Mouse (Mus musculus): Measurements from ENCODE around the gene Sik3. TPM values are rescaled to one million over a fixed set of nuclear protein-coding genes. Genes with fewer than 3 reads are reported as not detected.

The Sik3 gene
- polyA plus RNA-seq, 1 experiment from 2014 or later = 8.9 TPM

- ATAC-seq (no peak), DNase-seq (ENCODE audit: low spot score) (no peak)
- H3K4me2 ChIP-seq (replicated peaks; ENCODE audit: low read depth, low read length) = no peak overlapping the region
- no peaks in the 10 kb centered on the region for H3K9me3 ChIP-seq (ENCODE audit: low read length)
- peaks cover 19% of the 10 kb centered on the region for H3K36me3 ChIP-seq (ENCODE audit: insufficient read depth, low read length)
- H3K4me1 ChIP-seq (ENCODE audit: insufficient read depth, low read depth, low read length) = peaks cover 4% of the 10 kb centered on the region; the same call in 1 of the 2 replicates
- TF ChIP-seq CTCF (IDR thresholded peaks at IDR 0.05) = no peak
- TF ChIP-seq EP300 (IDR thresholded peaks at IDR 0.05) = no peak
- H3K9ac ChIP-seq (replicated peaks; ENCODE audit: low read depth) = no peak overlapping the region
- WGBS = 51% methylated on average over 5 of the region's 5 CpGs
- no peak overlapping the region for H3K4me3 ChIP-seq (ENCODE audit: low read depth, low read length)
- H3K27me3 ChIP-seq (replicated peaks; ENCODE audit: insufficient read depth, low read length) = no peaks in the 10 kb centered on the region
- no peak overlapping the region for H3K27ac ChIP-seq (ENCODE audit: low read length)
These were observed 212.5 kb downstream of the Sik3 start for GRCm38 (mm10) chr9:46224945-46225660.

GRCm38 (mm10) chr9:46227064-46227614 is 214.5 kb downstream of the Sik3 start:
- TF ChIP-seq CTCF (IDR thresholded peaks at IDR 0.05) (no peak), EP300 (IDR thresholded peaks at IDR 0.05) (no peak)
- no peak for ATAC-seq

GRCm38 (mm10) chr9:46228491-46228890 is 215.9 kb downstream of the Sik3 start, which contains the start of gene Apoa1:
Gene Apoa1 (plus strand): TSS chr9:46228580.
- no peak within 1 kb of the TSS for H3K9ac ChIP-seq (replicated peaks; ENCODE audit: low read depth)
- H3K4me1 ChIP-seq (ENCODE audit: insufficient read depth, low read depth, low read length) = peaks cover 7% of the 10 kb centered on the region; the same call in 1 of the 2 replicates
- TF ChIP-seq CTCF (IDR thresholded peaks at IDR 0.05) = no peak
- TF ChIP-seq EP300 (IDR thresholded peaks at IDR 0.05) = no peak
- 0 out of 2 replicates have a peak, but pooled peaks cover 4% of the 10 kb centered on the region for H3K27me3 ChIP-seq (replicated peaks; ENCODE audit: insufficient read depth, low read length)
- no peaks in the 10 kb centered on the region for H3K9me3 ChIP-seq (ENCODE audit: low read length)
- WGBS = 39% methylated on average over 9 of the region's 9 CpGs
- no peak within 1 kb of the TSS for H3K4me3 ChIP-seq (ENCODE audit: low read depth, low read length)
- H3K4me2 ChIP-seq (replicated peaks; ENCODE audit: low read depth, low read length) = no peak within 1 kb of the TSS
- no peak within 1 kb of the TSS for H3K27ac ChIP-seq (ENCODE audit: low read length)
- H3K36me3 ChIP-seq (ENCODE audit: insufficient read depth, low read length) = no peaks in the 10 kb centered on the region
- DNase-seq (ENCODE audit: low spot score) (no peak), ATAC-seq (no peak)

More at GRCm38 (mm10) chr9:46227064-46227614, 214.5 kb downstream of the Sik3 start:
- Histone ChIP-seq H3K4me3 (ENCODE audit: low read depth, low read length) (no peak overlapping the region), H3K9ac (replicated peaks; ENCODE audit: low read depth) (no peak overlapping the region), H3K36me3 (ENCODE audit: insufficient read depth, low read length) (peaks cover 7% of the 10 kb centered on the region), H3K4me1 (ENCODE audit: insufficient read depth, low read depth, low read length) (peaks cover 7% of the 10 kb centered on the region; the same call in 1 of the 2 replicates), H3K4me2 (replicated peaks; ENCODE audit: low read depth, low read length) (no peak overlapping the region), H3K9me3 (ENCODE audit: low read length) (no peaks in the 10 kb centered on the region), H3K27me3 (replicated peaks; ENCODE audit: insufficient read depth, low read length) (0 out of 2 replicates have a peak, but pooled peaks cover 4% of the 10 kb centered on the region), H3K27ac (ENCODE audit: low read length) (no peak overlapping the region)
- DNase-seq (ENCODE audit: low spot score) = no peak
- WGBS = 87% methylated on average over 3 of the region's 3 CpGs

- DNase-seq (ENCODE audit: low spot score) (peak; percentile 94), ATAC-seq (peak; percentile 91)
- TF ChIP-seq EP300 (IDR thresholded peaks at IDR 0.05) (no peak), CTCF (IDR thresholded peaks at IDR 0.05) (peak; percentile 88)
- Histone ChIP-seq H3K27me3 (replicated peaks; ENCODE audit: insufficient read depth, low read length) (0 out of 2 replicates have a peak, but pooled peaks cover 4% of the 10 kb centered on the region), H3K4me1 (ENCODE audit: insufficient read depth, low read depth, low read length) (peaks cover 7% of the 10 kb centered on the region; the same call in 1 of the 2 replicates), H3K9ac (replicated peaks; ENCODE audit: low read depth) (no peak overlapping the region), H3K4me2 (replicated peaks; ENCODE audit: low read depth, low read length) (peak overlapping the region; percentile 67), H3K27ac (ENCODE audit: low read length) (no peak overlapping the region), H3K4me3 (ENCODE audit: low read depth, low read length) (peak overlapping the region; percentile 31), H3K36me3 (ENCODE audit: insufficient read depth, low read length) (no peaks in the 10 kb centered on the region), H3K9me3 (ENCODE audit: low read length) (no peaks in the 10 kb centered on the region)
- 13% methylated on average over 37 of the region's 37 CpGs for WGBS
These were observed 217.2 kb downstream of the Sik3 start for GRCm38 (mm10) chr9:46229573-46230449.

- ATAC-seq = no peak
- 0 out of 2 replicates have a peak, but pooled peaks cover 4% of the 10 kb centered on the region for H3K27me3 ChIP-seq (replicated peaks; ENCODE audit: insufficient read depth, low read length)
- 18% methylated on average over 13 of the region's 13 CpGs for WGBS
- DNase-seq (ENCODE audit: low spot score) = no peak
- no peak overlapping the region for H3K9ac ChIP-seq (replicated peaks; ENCODE audit: low read depth)
- no peak overlapping the region for H3K27ac ChIP-seq (ENCODE audit: low read length)
- H3K9me3 ChIP-seq (ENCODE audit: low read length) = no peaks in the 10 kb centered on the region
- peaks cover 7% of the 10 kb centered on the region; the same call in 1 of the 2 replicates for H3K4me1 ChIP-seq (ENCODE audit: insufficient read depth, low read depth, low read length)
- peak overlapping the region; percentile 31 for H3K4me3 ChIP-seq (ENCODE audit: low read depth, low read length)
- H3K36me3 ChIP-seq (ENCODE audit: insufficient read depth, low read length) = no peaks in the 10 kb centered on the region
- H3K4me2 ChIP-seq (replicated peaks; ENCODE audit: low read depth, low read length) = peak overlapping the region; percentile 67
- TF ChIP-seq EP300 (IDR thresholded peaks at IDR 0.05) = no peak
- no peak for TF ChIP-seq CTCF (IDR thresholded peaks at IDR 0.05)
These were observed 217.9 kb downstream of the Sik3 start for GRCm38 (mm10) chr9:46230450-46230975.

All from lung, postnatal 0 days (tissue).